Mouse (Mus musculus) 3134 (cell line): Measurements from ENCODE around the gene Dusp6.

Experiments used
- DNase-seq: peaks from one replicate; pipeline ENCODE4 v3.0.0-alpha.2; 2011; ENCODE audit warnings: low spot score; ENCODE audit not compliant: insufficient read length; ENCODE audit errors: extremely low read depth

Gene Dusp6

DNA sequence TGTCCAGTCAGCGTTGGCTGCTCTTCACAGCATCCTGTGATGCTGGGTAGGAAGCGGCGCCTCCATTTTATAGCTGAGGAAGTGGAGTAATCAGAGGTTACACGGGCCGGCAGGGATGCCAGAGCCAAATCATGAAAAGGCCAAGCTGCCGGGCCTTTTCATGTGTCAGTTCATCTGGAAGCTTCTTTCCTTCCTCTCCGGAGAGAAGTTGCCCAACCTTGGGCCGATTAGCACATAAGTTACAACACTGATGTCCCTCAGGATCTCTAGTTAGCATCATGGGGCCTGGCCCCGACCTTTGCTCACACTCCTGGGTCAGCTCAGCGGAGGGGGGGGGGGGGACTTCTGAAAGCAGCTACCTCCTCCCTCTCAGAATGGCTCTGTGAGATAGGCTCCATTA is 7.4 kb downstream of the Dusp6 start:
- DNase-seq, result no peak

DNA sequence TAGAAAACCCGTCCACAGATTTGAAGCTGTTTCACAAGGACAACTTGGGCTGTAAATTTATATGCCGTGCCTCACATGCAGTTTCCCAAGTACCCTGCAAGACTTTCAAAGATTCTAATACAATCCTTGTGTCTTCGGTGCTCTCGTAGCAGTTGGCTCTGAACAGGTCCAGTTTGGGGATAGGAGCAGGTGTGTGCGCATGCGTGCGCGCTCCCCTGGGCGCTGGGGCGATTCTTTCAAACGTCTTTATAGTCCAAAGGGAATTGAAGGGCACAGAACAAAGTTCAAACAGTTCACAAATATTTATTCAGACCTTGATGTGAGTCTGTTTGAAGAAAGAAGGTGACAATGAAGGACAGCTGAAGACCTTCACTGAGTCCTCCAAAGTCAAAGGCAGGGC is 8.0 kb downstream of the Dusp6 start:
- no peak for DNase-seq

DNA sequence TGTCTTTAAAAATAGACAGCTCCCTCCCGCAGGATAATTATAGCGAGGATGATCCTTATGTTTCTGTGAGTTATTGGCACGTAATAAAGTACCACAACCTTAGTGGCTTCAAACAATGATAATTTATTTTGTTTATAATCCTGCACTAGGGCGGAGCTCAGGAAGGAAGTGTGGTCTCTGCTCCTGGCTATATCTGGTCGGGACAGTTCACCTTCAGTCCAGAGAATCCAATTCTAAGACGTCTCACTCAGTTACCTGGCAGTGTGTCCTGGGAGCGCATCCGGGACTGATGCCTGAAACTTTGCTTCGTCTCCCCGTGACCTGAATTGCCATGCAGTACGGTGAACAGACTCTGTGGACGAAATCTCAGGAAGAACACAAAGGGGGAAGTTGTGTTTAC is 10.0 kb downstream of the Dusp6 start:
- no peak for DNase-seq

DNA sequence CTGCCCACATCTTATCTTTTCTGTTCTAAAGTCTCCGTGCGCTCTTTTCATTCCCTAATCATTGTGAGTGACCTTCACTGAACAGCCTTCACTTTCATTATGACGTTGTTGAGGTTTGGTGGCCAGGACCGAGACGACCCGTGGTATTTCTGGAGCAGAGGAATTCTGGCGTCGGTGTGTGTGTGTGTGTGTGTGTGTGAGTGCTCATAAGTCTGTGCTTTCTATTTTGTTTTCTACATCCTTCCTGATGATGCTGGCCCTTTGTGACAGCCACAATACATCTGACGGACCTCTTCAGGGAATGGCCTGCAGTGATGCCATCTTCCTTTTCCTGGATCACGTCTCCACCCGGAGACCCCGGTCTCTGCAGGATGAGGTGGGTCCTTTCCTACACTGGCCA is 11.6 kb downstream of the Dusp6 start:
- no peak for DNase-seq

DNA sequence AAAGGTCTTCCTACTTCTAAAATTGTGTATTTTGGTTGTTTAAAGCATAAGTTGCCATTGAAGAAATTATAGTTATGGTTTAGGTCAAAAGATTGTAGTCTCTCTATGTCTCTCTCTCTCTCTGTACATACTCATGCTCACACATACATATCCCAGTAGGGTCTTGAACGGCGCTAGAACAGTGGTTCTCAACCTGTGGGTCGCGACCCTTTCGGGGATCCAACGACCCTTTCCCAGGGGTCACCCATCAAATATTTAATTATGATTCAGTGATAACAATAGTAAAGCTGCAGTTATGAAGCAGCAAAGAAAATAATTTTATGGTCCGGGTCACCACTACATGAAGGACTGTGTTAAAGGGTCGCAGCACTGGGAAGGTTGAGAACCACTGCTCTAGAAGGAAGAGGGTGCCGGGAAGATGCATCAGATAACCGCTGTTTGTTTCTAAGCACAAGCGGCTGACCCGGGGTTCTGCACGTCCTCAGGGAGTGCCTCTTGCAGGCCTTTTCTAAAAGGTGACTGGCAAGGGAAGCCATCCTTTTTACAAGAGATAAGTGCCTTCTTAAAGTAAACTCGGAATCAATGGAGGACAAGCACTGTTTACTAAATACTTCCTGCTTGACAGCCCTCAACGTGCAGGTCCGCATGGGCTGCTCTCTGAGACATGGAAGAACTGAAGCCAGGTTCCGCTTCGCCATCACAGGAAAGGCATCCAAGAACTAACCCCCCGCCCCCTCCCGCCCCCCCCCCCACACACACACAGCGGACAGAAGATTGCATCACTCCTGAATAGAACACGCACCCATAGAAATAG is 16.2 kb downstream of the Dusp6 start:
- DNase-seq, result no peak

DNA sequence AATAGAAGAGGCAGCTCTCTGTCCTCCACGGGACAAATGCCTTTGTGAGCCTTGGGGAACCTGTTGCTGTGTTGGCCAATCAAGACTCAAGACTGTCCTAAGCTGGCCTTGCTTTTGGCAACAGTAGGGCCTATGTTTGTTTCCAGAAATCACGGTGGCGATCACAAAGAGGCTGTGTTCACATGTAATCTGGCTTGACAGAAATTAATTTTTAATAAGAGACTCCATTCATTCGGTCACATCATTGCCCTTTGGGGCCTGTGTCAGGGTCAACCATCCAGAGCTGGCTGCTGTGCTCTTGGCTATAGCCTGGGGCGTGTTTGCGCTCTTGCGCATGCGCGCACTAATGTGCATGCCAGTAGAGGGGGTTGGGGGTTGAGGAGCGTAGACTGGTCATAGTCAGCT is 21.0 kb downstream of the Dusp6 start:
- DNase-seq, result no peak

DNA sequence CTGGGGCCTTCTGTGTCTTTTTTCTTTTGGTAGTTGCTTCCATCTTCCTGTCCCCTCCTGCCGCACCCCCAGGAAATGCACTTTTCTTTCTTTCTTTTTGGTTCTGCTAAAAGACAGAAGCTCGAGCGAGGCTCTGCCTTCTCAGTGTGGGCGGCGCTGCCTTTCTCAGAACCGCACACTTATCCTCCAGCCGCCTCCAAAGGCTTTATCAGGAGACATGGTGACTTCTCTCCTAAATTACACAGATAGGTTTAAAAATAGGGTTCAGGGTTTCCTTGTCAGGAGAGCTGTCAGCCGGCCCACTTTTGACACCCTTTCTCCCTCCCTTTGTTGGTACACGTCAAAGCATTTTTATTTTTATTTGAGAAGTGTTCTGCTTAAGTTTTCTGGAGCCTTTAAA is 21.9 kb downstream of the Dusp6 start:
- DNase-seq, result no peak

DNA sequence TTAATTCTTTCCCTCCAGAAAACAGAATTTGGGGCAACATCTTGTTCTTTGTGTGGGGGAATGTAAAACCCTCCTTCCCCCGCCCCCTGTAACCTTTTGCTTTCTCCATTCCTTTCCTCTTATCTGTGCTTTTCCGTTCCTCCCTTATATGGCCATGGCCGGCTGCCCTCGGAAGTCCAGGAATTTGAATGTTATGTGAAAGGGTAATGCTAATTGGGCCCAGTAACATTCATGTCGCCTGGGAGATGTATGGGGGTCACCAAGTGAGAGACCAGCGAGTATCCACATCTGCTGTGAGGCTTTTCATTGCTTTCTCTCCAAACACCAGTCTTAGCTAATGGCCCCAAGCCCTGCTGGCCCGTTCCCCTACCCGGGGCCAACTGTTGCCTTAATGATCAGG is 22.7 kb downstream of the Dusp6 start:
- DNase-seq, result no peak

DNA sequence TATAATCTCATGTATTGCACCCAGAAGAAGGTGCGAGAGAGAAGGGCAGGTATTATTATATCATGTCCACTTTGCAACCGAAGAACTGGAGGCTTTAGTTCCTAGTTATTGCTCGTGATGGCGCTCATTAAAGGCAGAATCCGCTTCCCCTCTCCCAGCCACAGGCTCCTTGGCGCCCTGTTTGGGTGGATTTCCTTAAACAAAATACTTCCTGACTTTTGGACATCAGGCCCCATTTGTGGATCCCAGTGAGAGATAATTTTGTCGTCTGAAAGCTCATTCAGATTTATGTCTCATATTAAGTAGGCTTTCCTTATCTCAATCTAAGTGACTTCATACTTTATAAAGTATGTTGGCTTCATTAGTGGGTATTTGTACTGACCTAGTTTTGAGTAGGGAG is 23.2 kb downstream of the Dusp6 start:
- DNase-seq, result no peak

DNA sequence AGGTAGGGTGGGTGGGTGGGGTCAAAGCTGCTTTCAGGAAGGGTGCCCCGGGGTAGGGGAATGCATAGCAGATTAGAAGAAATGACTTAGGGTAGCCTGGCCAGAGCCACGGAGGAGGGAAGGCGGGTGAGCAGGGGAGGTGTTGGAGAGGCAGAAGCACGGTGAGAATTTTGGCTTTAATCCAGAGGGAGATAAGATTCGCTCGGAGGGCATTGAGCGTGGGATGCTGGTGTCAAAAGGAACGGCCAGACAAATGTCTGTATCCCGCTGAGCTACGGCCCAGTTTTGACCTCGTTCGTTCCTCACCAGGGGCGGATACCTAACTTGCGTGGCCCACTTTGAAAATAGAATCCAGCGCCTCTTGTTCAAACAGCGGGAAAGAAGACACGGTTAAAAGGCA is 23.8 kb downstream of the Dusp6 start:
- no peak for DNase-seq

DNA sequence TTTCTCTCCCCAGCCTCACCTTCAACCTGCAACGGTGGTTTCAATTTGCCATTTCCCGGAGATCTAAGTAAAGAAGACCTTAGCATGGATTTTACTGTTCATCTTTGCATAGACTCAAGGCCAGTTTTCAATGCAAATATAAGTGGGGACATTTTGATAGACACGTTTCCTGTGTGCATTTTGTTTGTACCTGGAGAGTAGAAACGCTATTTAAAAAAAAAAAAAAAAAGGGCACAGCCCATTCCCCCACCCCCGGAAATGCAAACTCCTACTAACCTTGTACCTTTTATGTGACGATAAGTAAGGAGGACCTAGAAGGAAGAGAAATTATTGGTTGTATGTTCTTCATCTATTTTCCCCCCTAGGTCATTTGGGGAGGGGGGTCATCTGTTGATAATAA is 24.2 kb downstream of the Dusp6 start:
- DNase-seq, result no peak

DNA sequence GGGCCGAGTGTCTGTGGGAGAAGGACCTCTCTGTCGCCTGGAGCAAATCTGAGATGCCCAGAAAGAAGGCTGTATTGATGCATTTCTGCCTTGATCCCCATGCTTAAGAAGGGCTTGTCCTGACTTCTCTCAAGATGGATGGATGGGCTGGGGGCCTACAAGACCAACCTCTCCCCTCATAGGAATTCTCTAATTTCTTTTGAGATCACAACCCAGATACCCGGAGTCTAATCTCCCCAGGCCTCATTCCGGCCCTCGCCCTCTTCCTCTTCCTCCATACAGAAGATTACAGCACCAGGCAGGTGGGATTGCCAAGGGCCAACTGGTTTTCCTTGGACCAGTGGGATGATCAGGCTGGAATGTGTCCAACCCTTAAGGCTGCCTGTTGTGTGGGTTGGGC is 26.1 kb downstream of the Dusp6 start:
- no peak for DNase-seq

DNA sequence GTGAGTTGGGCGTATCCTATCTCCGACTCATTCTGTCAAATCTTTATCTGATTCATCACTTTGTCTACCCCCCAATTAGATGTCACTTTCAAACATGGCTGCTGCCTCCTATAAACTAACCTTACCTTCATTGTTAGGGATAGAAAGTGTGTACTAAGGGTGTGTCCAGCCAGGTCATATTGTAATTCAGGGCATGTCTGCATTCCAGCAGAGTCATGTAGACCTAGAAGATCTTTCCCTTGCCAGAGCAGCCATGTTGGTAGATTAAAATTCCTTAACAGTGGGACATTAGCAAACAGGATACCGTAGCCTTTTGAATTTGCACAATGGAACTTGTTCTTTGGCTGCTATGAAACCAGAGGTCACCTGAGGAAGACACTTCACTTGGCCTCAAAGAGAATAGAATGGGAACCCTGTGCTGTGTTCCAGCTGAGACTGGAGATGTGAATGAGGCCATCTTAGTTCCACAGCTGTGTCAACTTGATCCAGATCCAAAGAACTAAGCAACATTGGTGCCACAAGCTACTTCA is 30.1 kb downstream of the Dusp6 start:
- DNase-seq, result no peak

DNA sequence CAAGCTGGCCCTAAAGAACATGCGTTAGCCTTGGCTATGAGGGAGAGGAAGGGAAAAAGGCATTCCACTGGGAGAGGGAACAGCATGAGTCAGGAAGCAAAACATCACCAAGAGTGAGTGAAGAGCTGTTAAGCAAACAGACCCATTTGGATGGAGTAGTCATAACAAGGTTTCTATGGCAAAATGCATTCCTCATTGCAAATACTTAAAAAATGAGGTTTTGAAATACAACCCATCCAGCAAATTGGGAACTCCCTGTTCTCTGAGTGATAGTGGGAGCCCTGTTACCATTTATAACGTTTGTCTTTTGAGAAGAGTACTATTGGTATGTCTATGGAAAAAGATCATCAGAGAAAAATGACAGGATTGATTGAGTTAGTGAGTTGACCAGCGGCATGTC is 34.7 kb downstream of the Dusp6 start:
- peak; percentile 20 for DNase-seq

DNA sequence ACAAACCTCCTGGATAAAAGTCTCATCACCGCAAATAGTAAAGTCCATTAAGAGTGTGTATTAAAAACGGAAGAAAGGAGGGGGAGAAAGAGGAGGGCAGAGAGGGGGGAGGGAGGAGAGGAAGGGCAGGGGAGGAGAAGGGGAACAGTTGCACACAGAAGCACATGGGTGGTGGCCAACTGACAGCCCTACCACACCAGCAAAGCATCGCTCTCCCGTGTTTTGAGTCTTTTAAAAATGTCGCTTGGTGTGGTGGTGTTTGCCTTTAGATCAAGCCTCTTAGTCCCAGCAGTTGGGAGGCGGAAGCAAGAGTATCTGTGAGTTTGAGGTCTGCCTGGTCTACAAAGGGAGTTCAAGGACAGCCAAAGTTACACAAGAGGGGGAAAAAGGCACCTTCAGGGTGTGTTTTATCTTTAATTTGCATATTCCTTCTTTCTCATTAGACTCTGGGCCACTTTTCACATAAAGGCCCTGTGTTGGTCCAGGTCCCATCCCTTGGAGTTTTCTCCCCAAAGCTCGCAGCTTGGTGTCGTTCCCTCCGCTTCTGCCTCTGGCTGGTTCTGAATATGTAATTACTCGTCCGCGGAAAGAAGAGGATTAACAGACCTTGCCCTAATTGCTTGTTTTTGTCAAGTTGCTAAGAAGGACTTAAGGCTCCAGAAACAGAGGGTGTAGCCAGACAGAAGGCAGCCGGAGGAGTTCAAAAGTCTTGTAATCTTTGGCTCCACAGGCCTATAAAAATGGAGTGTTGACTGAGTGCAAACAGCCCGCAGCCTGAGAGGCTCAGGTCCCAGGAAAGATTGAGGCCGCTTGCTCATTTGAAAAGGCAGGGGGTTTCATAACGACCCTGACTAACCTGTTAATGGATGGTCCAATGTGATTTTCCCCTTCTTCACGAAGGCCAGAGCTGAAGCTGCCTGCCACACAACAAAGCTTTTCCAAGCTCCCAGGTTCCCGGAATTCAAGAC is 35.6 kb downstream of the Dusp6 start:
- DNase-seq, result no peak

DNA sequence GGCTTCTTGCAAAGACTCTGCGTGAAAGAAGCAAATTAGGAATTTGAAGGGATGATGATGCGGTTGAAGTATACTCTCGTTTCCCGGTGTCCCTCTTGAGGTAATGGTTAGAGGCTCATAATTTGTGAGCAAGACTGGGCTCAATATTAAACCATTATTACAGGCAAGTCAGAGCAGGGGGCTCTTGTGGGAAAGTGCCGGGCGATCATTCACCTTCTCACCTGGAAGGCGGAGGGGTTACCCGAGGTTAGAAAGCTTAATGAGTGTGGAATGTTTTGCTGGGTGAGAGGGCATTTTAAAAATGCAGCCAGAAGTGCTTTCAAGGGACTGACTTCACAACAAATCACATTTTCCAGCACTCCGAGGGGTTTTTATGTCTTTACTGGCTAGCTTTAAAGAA is 36.3 kb downstream of the Dusp6 start:
- DNase-seq, result no peak

DNA sequence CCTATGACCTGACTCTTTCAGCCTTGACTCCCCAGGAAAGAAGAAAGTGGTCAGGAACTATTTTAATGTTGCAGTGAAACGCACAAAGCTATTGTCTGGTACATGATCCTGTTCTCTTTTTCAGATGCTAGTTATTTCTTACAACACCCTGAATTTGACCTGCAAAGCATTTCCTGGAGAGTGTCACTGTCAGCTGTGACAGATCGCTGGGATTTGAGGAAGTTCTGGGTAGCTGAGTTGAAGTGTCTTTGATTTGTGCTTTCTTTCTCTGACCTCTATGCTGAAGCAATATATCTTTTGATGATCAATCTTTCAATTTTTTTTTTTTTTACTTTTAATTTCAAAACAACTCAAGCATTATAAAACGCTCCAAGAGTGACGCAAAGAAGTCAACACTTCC is 39.0 kb downstream of the Dusp6 start:
- DNase-seq, result no peak

DNA sequence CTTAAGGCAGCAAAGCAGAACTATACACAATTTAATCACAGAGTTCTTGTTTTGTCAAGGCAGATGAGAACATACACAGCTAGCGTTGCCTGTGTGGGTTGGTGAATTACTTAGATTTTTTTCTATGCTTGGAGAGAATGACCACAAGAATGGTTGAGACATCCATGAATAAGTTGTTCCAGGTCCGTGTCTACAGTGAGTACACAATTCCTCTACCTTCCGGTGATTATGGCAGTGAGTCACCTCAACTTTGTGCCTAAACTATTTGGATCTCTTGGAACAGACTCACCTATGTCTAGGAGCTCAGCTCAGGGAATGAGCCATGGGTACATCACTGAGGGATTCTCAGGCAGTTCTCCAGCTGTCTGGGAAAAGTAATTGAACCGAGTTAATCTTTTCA is 45.8 kb downstream of the Dusp6 start:
- no peak for DNase-seq

DNA sequence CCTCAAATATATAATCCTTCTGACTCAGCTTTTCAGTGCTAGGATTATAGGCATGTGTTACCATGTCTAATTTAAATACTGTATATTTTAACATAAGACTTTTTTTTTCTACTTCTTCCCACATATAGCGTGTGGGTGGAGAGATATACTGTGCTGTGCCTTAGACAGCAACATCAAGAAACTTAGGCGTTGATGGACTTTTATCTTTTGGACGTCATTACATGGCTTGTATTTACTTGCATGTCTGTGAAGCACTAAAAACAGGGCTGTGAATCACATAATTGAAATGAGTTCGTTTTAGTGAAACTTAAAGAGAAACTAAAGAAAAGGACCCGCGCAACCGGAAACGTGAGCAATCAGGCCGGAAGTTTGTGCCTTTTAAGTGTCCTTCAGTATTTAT is 46.6 kb downstream of the Dusp6 start:
- DNase-seq, result no peak

DNA sequence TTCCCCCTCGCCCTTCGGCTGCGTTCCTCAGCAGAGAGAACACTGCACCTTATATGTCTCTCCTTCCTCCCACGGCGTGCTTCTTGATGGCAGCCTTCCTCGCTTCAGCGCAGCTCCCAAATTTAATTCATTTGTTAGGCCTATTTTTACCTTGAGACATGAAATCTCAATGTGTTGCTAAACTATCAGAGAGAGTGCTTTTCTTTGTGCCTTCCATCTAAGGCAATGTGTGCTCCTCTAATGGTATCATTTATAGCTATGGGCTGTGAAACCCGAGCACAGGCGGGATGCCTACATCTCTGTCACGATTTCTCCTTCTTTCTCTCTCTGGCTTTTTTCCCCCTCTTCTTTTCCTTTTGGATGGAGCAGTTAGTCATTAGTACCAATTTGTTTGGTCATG is 47.2 kb downstream of the Dusp6 start:
- no peak for DNase-seq

DNA sequence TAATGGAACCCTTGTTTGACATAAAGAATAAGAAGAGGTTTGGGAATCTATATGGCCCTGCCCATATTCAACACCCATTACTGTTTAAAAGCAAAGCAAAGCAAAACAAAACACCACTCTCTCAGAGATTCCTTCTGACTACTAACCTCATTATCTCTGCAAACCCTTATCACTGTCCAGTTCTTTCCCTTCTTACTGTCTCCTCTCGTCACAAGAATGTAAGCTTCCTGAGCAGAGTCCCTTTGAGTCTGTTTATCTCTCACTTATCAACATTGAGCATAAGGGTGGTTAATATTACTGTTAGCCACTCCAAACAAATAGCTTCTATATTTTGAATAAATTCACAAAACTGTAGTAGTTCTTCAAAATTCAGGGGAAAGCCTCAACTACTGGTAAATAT is 48.9 kb downstream of the Dusp6 start:
- no peak for DNase-seq

DNA sequence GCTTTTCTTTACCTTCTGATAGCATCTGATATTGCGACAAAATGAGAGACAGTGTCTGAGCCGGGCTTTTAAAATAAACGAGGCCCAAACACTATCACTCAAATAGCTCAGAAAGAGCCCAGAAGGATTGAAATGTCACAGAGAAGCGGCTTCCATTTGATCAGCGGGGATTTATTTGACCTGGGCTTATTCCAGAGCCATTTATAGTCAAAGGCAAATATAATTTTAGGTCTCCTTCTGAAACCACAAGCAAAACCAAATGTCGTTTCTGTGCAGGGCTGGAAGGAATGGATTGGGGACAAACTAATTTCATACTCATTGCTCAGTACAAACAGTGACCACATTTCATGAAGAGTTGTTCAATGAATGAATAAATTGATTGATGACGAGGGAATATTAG is 51.3 kb downstream of the Dusp6 start:
- DNase-seq, result no peak
